Mouse (Mus musculus) layer of hippocampus, postnatal 14 days (tissue): ENCODE results near the gene Pnrc2. TPM values are rescaled to one million over a fixed set of nuclear protein-coding genes. Genes with fewer than 3 reads are reported as not detected.

Source experiments
- DNase-seq, 2 experiments: peaks; one replicate each; pipeline ENCODE4 v3.0.0; 2021 to 2022; ENCODE audit warnings: low spot score in 2 of 2, mixed read lengths in 1 of 2
- total RNA-seq, 2 experiments: library from RNA; stranded (reverse); gene quantifications; 2 replicates each; pipeline ENCODE4 v1.2.3; 2021

Gene Pnrc2
- total RNA-seq, 2 experiments from 2014 or later = 59.5 to 67.2 TPM

DNA sequence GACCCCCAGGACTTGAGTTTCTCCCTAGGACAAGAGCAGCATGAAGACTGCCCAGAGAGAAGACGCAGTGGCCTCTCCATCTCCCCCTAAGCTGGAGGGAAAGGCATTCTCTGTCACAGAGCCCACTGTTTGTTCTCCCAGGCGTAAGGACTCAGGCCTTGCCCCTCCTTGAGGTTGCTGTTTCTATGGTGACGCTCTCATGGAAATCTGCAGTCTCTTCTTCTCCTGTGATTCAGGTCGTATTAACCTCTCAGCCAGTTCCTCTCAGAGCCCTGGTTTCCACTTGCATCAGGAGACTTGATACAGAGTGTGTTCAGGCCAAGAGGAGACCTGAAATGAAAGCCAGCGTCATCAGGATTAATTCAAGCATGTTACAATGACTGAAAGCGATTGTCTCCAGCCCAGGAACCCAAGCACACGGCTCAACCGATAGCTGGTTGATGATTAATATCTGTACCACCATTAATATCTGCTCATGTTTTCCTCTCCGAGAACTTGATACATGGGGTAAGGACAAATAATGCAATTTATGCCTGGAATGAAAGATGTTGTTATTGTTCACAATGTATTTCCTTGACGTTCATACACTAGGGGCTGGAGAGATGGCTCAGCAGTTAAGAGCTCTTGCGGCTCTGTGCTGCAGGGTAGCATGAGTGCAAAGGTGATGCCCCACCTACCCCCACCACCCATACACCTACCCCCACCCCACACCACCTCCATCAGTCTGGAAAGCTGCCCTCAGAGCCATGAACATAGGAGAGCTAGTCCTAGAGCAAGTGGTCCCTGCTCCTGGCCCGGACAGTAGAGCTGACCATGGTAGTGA is 40.1 kb downstream of the Pnrc2 start:
- no peak for DNase-seq

DNA sequence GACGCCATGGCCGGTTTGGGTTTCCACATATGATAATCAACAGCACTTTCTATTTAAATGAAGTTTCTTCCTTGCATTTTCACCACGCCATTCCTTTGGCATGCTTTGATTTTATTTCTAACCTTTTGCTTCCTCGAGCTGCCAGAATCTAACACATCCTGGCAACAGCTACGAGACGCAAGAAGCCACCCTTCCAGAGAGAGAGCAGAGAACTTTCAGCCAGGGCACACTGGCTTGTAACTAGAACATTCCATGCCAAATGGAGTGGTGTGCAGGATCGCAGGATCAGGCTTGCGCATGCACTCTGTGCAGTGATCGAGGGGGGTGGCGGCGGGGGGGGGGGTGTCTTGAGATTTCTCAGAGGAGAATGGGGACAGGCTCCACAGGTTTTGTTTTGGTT is 41.6 kb downstream of the Pnrc2 start:
- peak in 1 of 2 experiments; percentile 36 for DNase-seq

DNA sequence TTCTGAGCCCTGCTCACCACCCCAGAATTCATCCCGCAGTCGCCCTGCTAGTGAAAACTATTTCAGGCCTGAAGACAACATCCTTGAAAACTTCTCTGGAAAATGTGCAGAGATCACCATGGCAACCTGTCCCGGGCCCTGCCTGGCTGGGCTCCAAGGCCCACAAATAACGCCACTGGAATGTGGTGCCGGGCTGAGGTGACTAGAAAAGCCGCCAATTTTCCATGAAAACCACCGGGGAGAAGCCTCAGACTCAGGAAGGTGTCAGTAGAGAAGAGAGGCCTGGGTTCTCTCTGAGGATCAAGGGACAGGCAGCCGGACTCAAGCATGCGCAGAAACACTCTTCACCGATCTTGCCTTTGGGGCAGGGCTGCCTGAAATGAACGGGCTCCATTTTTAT is 45.2 kb downstream of the Pnrc2 start:
- peak; percentile 50 to 68 for DNase-seq

DNA sequence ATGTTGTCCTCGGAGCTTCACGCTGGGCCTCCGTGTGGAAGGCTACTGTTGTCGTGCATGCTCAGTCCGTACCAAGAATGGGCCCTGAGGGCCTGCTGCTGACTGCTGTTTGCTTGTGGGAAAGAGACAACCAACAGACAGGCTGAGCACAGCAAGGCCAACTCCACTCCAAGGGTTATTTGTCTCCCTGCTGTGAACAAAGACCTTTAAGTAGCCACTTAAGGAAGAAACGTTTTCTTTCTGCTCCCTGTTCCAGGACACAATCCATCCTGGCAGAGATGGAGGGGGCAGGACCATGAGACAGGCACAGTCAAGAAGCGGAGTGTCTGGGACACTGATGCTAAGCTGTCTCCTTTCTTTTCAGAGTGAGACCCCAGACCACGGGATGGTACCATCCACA is 49.4 kb downstream of the Pnrc2 start:
- DNase-seq = no peak

DNA sequence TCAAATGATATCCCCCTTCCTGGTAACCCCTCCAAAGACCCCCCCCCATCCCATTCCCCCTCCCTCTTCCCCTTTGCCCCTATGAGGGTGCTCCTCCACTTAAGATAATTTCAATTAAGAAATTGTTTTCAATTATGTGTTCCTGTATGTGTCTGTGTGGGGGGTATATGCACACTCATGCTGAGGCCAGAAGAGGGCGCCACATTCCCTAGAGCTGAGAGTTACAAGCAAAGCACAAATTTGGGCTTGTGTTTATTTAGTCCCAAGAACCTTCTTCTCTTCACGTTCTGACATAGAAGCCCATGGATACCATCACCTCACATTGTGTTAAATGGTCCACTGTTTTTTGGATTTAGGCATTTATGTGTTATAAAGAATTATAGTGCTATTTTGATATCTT is 50.4 kb downstream of the Pnrc2 start:
- DNase-seq = peak in 1 of 2 experiments; percentile 39

DNA sequence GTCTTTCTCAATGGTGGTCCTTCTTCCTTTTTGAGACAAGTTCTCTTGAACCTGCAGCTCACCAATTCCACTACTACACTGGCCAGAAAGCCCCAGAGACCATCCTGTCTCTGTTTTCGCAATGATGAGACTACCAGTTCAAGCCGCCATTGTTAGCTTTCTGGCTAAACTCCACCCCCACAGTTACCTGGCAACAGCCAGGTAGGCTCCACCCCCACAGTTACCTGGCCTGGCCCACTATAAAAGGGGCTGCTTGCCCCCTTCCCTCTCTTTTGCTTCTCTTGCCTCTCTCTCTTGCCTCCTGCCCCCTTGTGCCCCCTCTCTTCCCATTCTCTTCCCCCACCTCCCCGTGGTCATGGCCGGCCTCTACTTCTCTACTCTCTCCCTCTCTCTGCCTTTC is 51.9 kb downstream of the Pnrc2 start:
- DNase-seq = no peak

Other genes starting within 250 kb of the Pnrc2 start
- gene Ifnlr1, start 187.6 kb downstream of the Pnrc2 start, total RNA-seq = under 1 TPM; 0.19 to 0.37 TPM
- under 1 TPM in 1 of 2 experiments, not detected in 1; 0.12 TPM for gene Il22ra1, start 145.7 kb downstream of the Pnrc2 start, total RNA-seq
- gene Myom3, start 114.1 kb downstream of the Pnrc2 start, total RNA-seq = 1 to 10 TPM; 1.4 to 1.5 TPM
- gene Srsf10, start 18.1 kb downstream of the Pnrc2 start, total RNA-seq = 10 to 100 TPM; 78.4 to 85.6 TPM
- under 1 TPM in 1 of 2 experiments, not detected in 1; 0.09 TPM for gene Cnr2, start 21.5 kb upstream of the Pnrc2 start, total RNA-seq
- gene Fuca1, start 46.9 kb upstream of the Pnrc2 start, total RNA-seq = 10 to 100 TPM; 48.9 to 52.6 TPM
- gene Hmgcl, start 72.6 kb upstream of the Pnrc2 start, total RNA-seq = 10 to 100 TPM; 31.3 to 35.0 TPM
- 10 to 100 TPM; 26.9 to 29.0 TPM for gene Gale, start 89.9 kb upstream of the Pnrc2 start, total RNA-seq
- gene Lypla2, start 98.8 kb upstream of the Pnrc2 start, total RNA-seq = 100 to 1,000 TPM; 107 to 111 TPM
- 10 to 100 TPM; 86.8 to 90.1 TPM for gene Pithd1, start 113.4 kb upstream of the Pnrc2 start, total RNA-seq
- gene Eloa, start 147.9 kb upstream of the Pnrc2 start, total RNA-seq = 10 to 100 TPM; 31.7 TPM
- gene Rpl11, start 179.6 kb upstream of the Pnrc2 start, total RNA-seq = 100 to 1,000 TPM; 254 to 300 TPM